Mouse (Mus musculus) erythroblast, embryonic 14.5 days (primary cell): Measurements from ENCODE around the gene Olfr263. TPM values are rescaled to one million over a fixed set of nuclear protein-coding genes. Genes with fewer than 3 reads are reported as not detected.
A peak's percentile ranks its signal among the peaks of the same experiment; 100 is the strongest.

ENCODE experiments used
- H3K27me3 ChIP-seq: 2 replicates; pipeline ENCODE4 v1.6.1; 2012; ENCODE audit warnings: inconsistent platforms; ENCODE audit not compliant: control insufficient read depth
- H3K36me3 ChIP-seq: 2 replicates; pipeline ENCODE4 v1.6.1; 2012; ENCODE audit warnings: mild to moderate bottlenecking, inconsistent platforms; ENCODE audit not compliant: control insufficient read depth
- H3K4me1 ChIP-seq: 2 replicates; pipeline ENCODE4 v1.6.1; 2012; ENCODE audit warnings: inconsistent platforms; ENCODE audit not compliant: control insufficient read depth
- H3K4me3 ChIP-seq: replicated peaks from 2 replicates; pipeline ENCODE3; 2012; ENCODE audit warnings: moderate library complexity, mild to moderate bottlenecking, inconsistent platforms
- H3K9me3 ChIP-seq: 2 replicates; pipeline ENCODE4 v1.6.1; 2012; ENCODE audit warnings: low read length, inconsistent platforms, mixed read lengths; ENCODE audit not compliant: control insufficient read depth
- GATA1 ChIP-seq: IDR thresholded peaks from 2 replicates; pipeline ENCODE4 v1.6.1; 2012; ENCODE audit warnings: low read length, inconsistent platforms, mixed read lengths
- TAL1 ChIP-seq: IDR thresholded peaks from 3 replicates; pipeline ENCODE4 v1.6.1; 2012; ENCODE audit warnings: low read length, inconsistent platforms, mixed read lengths
- polyA plus RNA-seq: library from polyadenylated mRNA; stranded (reverse); fragments of >175 nt; gene quantifications from 2 replicates; pipeline ENCODE4 v1.2.3, GENCODE M21; 2012

The Olfr263 gene
- polyA plus RNA-seq, 1 experiment: not detected

DNA sequence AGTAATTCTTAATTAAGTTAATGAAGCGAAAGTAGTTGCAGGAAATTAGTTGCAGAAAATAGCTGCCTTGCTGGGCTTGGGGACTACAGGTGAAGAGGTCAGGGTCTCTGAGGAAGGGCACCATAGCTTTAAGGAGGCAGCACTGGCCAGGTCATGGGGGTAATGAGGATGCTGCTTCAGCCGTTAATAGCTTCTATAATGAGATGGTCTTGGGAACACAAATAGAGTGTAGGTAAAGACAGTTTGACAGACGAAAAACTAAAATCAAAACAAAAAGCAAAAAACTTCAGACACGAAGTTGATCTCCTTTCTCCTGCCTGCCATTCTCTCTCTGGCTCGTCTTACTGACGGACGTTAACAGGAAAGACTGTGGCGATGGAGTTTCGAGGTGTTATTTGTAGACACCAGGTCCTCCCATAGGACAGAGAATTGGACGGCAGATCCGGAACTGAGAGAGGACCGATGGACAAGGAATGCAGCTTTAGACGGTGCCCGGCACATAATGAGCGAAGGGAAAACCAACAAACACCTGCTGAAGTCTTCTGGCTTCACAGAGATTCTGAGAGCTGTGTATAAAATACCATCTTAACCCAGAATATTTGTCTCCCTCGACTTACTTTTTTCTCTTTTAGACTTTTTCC lies 39.1 kb downstream of the Olfr263 start:
- H3K36me3 ChIP-seq: no peaks in the 10 kb centered on the region
- TF ChIP-seq TAL1: no peak
- no peak for TF ChIP-seq GATA1
- H3K4me3 ChIP-seq: peak overlapping the region; percentile 80
- no peaks in the 10 kb centered on the region for H3K9me3 ChIP-seq
- H3K4me1 ChIP-seq: peaks cover 64% of the 10 kb centered on the region
- H3K27me3 ChIP-seq: peaks cover 31% of the 10 kb centered on the region

- Histone ChIP-seq H3K36me3 (no peaks in the 10 kb centered on the region), H3K4me1 (peaks cover 65% of the 10 kb centered on the region), H3K9me3 (no peaks in the 10 kb centered on the region), H3K4me3 (peak overlapping the region; percentile 80), H3K27me3 (peaks cover 24% of the 10 kb centered on the region)
- TF ChIP-seq TAL1 (no peak), GATA1 (no peak)
These were observed 39.8 kb downstream of the Olfr263 start for GRCm38 (mm10) chr13:21169121-21169656.

- peak overlapping the region; percentile 80 for H3K4me3 ChIP-seq
- H3K4me1 ChIP-seq: peaks cover 62% of the 10 kb centered on the region
- H3K27me3 ChIP-seq: peaks cover 20% of the 10 kb centered on the region
- H3K9me3 ChIP-seq: no peaks in the 10 kb centered on the region
- no peaks in the 10 kb centered on the region for H3K36me3 ChIP-seq
- TF ChIP-seq GATA1: no peak
- no peak for TF ChIP-seq TAL1
These were observed 40.4 kb downstream of the Olfr263 start for GRCm38 (mm10) chr13:21169657-21170430.

DNA sequence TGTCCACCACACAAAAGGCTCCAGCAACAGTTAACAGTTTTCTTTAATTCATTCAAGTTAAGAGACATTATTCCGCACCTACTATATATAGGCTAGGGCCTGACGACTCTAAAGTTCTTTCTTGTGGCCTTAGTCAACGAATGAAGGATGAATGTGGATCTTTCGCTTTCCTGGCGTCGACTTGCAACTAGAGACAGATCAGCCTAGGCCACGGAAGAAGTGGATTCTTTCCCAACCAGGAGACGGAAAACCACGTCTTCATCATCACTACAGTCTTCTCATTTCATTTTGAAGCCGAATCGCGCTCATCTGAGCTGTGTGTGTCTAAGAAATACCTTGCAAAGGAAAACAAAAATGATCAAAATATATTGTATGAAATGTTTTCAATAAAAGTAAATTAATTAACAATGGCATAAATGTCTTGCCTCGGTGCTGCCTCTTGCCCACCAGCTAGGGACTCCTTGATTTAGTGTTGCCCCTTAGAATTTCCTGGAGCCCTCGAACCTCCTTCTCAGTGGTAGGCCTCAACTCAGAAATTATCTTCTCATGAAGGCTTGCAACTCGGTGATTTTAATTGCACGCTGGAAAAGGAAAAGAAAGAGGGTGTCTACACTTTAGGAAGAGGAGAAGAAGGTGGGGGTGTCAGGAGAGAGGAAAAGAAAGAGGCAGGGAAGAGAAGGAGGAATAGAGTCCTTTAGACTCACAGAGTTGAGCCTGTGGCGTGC lies 41.2 kb downstream of the Olfr263 start:
- H3K4me1 ChIP-seq: peaks cover 62% of the 10 kb centered on the region
- no peaks in the 10 kb centered on the region for H3K36me3 ChIP-seq
- peaks cover 14% of the 10 kb centered on the region for H3K27me3 ChIP-seq
- peak overlapping the region; percentile 80 for H3K4me3 ChIP-seq
- H3K9me3 ChIP-seq: no peaks in the 10 kb centered on the region
- no peak for TF ChIP-seq GATA1

DNA sequence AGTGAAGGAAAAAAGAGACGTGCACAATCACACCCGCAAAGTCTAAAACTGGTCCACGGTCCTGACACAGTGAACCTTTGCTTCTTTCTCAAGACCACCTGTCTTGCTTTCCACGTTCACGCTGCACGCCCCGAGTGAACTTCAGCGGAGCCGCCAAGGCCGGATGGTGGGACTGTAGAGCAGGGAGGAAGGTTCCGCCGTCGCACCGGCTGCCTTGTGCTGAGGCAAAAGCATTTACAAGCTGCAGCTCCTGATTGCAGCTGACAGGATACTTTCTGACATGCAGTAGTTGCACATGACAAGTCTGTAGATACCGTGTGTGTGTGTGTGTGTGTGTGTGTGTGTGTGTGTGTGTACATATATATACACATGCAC lies 41.7 kb downstream of the Olfr263 start:
- TF ChIP-seq TAL1 (no peak), GATA1 (no peak)
- H3K4me1 ChIP-seq: peaks cover 62% of the 10 kb centered on the region
- H3K4me3 ChIP-seq: peak overlapping the region; percentile 64

DNA sequence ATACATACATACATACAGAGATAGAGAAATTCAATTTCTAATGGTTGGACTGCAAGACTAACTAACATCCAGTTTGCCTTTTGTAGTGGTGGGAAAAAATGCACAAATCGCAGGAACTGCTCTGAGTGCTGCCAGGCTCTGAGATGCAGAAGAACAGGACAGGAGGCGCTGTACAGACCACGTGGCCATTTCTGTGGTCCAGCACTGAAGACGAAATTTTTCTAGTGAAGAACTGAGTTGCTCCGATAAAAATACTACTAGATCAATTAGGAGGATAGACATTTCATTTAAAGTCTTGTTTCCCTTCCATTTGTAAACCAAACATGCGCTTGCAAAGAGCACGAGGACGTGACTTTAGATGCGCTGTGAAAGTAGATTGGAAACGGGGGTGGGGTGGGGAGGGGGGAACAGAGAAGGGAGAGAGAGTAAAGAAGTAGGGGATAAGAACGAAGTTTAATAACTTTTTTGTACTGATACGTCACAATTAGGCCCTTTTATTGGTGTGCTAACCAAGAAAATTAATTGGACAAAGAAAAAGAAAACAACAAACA lies 42.2 kb downstream of the Olfr263 start:
- Histone ChIP-seq H3K36me3 (no peaks in the 10 kb centered on the region), H3K9me3 (no peaks in the 10 kb centered on the region), H3K4me1 (peaks cover 61% of the 10 kb centered on the region), H3K27me3 (peaks cover 5% of the 10 kb centered on the region; the same call in 1 of the 2 replicates), H3K4me3 (peak overlapping the region; percentile 64)
- TF ChIP-seq TAL1: no peak
- TF ChIP-seq GATA1: no peak

More for the DNA sequence above, 41.7 kb downstream of the Olfr263 start:
- Histone ChIP-seq H3K36me3 (no peaks in the 10 kb centered on the region), H3K9me3 (no peaks in the 10 kb centered on the region), H3K27me3 (peaks cover 9% of the 10 kb centered on the region)

- H3K27me3 ChIP-seq: peaks cover 2% of the 10 kb centered on the region; the same call in 1 of the 2 replicates
These were observed 43.0 kb downstream of the Olfr263 start for GRCm38 (mm10) chr13:21172241-21173027.

DNA sequence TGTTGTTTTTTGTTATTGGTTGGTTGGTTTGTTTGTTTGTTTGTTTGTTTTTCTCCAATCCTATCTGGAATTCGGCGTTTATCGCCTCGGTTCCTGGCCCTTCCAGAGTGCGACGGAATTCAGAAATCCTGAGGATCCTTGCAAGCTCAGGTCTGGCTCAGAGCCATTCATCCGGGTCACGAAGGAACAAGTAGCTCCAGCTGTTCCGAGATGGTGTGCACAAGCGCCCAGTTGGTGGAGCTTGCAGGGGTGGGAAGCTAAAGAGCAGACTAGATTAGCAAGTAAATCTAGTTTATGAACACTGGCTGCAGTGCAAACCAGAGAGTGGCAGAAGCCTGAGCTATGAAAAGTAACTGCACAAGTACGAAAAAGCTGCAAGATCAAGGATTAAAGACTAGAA lies 43.6 kb downstream of the Olfr263 start:
- Histone ChIP-seq H3K9me3 (no peaks in the 10 kb centered on the region), H3K4me1 (peaks cover 52% of the 10 kb centered on the region), H3K27me3 (peaks cover 2% of the 10 kb centered on the region; the same call in 1 of the 2 replicates), H3K4me3 (peak overlapping the region; percentile 64), H3K36me3 (no peaks in the 10 kb centered on the region)
- TF ChIP-seq TAL1: no peak
- no peak for TF ChIP-seq GATA1

More at GRCm38 (mm10) chr13:21172241-21173027, 43.0 kb downstream of the Olfr263 start:
- Histone ChIP-seq H3K36me3 (no peaks in the 10 kb centered on the region), H3K4me1 (peaks cover 53% of the 10 kb centered on the region), H3K4me3 (peak overlapping the region; percentile 64), H3K9me3 (no peaks in the 10 kb centered on the region)
- TF ChIP-seq TAL1 (no peak), GATA1 (no peak)
